8 mouse cellular contexts compared by ENCODE assay signal in the genomic region with DNA sequence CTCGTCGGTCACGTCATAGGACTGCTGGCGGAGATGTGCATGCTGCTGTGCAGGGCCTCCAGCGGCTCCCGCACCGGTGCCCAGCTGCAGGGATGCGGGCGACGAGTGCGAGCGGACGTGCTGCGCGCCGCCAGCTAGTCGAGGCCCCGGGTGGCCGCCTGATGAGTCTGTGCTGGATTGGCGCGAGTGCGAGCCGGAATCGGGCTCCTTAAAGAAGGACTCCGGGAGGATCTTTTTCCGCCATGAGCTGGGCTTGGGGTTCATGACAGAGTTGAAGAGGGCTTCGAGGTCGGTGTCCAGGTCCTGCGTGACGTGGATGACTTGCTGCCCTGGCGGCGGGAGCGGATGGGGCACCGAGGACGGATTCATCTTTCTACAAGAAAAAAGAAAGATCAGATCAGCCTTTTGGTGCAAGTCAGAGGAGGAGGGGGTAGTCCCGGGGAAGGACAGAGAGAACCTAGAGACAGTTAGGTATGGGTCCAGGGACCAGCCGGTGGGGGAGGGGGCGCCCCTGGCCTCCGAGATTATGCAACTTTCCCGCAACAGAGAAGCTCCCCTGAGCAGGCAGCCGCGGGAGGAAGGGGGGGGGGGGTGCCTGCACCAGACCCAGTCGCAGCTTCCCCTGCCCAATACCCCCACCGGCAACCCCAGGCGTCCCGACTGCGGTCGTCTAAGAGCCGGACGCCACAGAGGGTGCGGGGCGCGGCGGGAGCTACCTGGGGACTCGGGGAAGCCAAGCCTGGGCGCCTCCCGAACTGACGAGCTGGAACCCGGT. TPM values are rescaled to one million over a fixed set of nuclear protein-coding genes. Genes with fewer than 3 reads are reported as not detected.
DNase-seq lines count a peak whose midpoint lies in the region; ATAC-seq and TF ChIP-seq lines count a peak whose summit lies in the region.

No protein-coding gene starts in this region.

- peak overlapping the region; percentile 63 for H3K9ac ChIP-seq in forebrain, embryonic 15.5 days (replicated peaks)
- peak overlapping the region; percentile 94 for H3K9ac ChIP-seq in lung, embryonic 16.5 days (ENCODE audit: low read length)

- H3K36me3 ChIP-seq in E14TG2a.4 (ENCODE audit: insufficient read depth, low read length) = peaks cover 15% of the 10 kb centered on the region
- no peaks in the 10 kb centered on the region for H3K36me3 ChIP-seq in forebrain, embryonic 15.5 days
- H3K36me3 ChIP-seq in lung, embryonic 16.5 days (ENCODE audit: control insufficient read depth, insufficient read depth, low read length) = peaks cover 8% of the 10 kb centered on the region

- H3K9me3 ChIP-seq in E14TG2a.4 (ENCODE audit: low read length) = no peaks in the 10 kb centered on the region
- no peaks in the 10 kb centered on the region for H3K9me3 ChIP-seq in forebrain, embryonic 15.5 days
- H3K9me3 ChIP-seq in lung, embryonic 16.5 days (ENCODE audit: control insufficient read depth, low read length) = no peaks in the 10 kb centered on the region

- H3K4me1 ChIP-seq in E14TG2a.4 (replicated peaks; ENCODE audit: low read depth, low read length) = peaks cover 41% of the 10 kb centered on the region
- peaks cover 9% of the 10 kb centered on the region for H3K4me1 ChIP-seq in forebrain, embryonic 15.5 days
- peaks cover 23% of the 10 kb centered on the region for H3K4me1 ChIP-seq in lung, embryonic 16.5 days (replicated peaks; ENCODE audit: control insufficient read depth, insufficient read depth, low read length)

- H3K27me3 ChIP-seq in E14TG2a.4 (ENCODE audit: insufficient read depth, low read length) = 0 out of 2 replicates have a peak, but pooled peaks cover 4% of the 10 kb centered on the region
- no peaks in the 10 kb centered on the region for H3K27me3 ChIP-seq in forebrain, embryonic 15.5 days
- H3K27me3 ChIP-seq in lung, embryonic 16.5 days (ENCODE audit: control insufficient read depth, insufficient read depth, low read depth, low read length) = no peaks in the 10 kb centered on the region

- DNase-seq in adrenal gland, postnatal 25 days = peak; percentile 56
- DNase-seq in heart, postnatal 14 days = peak; percentile 68
- DNase-seq in kidney, postnatal 4 days = peak; percentile 69 to 79
- peak; percentile 72 for DNase-seq in retina, postnatal 1 day

- ATAC-seq in forebrain, embryonic 15.5 days (replicated peaks) = peak; percentile 75
- ATAC-seq in lung, embryonic 16.5 days (ENCODE audit: low read depth) = peak; percentile 44
- no peak for ATAC-seq in CD4-positive, CD25-positive, alpha-beta regulatory T cell, adult 4 months

- H3K4me2 ChIP-seq in forebrain, embryonic 15.5 days (replicated peaks) = peak overlapping the region; percentile 84
- peak overlapping the region; percentile 79 for H3K4me2 ChIP-seq in lung, embryonic 16.5 days (ENCODE audit: low read depth, low read length)

- H3K4me3 ChIP-seq in E14TG2a.4 (replicated peaks; ENCODE audit: low read length) = peak overlapping the region; percentile 93
- H3K4me3 ChIP-seq in forebrain, embryonic 15.5 days = peak overlapping the region; percentile 53
- H3K4me3 ChIP-seq in lung, embryonic 16.5 days (ENCODE audit: low read length) = peak overlapping the region; percentile 94

- intact Hi-C loops in heart, postnatal 14 days (cut with DNase I) = loop anchor here (2.0 to 5.0 kb wide), 3 partner anchors 37 to 60 kb away; no protein-coding TSS in a partner anchor

- WGBS in forebrain, embryonic 15.5 days = under 1% methylated on average over 59 of the region's 59 CpGs
- WGBS in lung, embryonic 16.5 days = under 1% methylated on average over 57 of the region's 59 CpGs

- no peak for TF ChIP-seq CTCF in E14TG2a.4 (conservative IDR thresholded peaks at IDR 0.05; ENCODE audit: low read length)

- H3K27ac ChIP-seq in forebrain, embryonic 15.5 days (replicated peaks) = peak overlapping the region; percentile 52
- peak overlapping the region; percentile 99 for H3K27ac ChIP-seq in lung, embryonic 16.5 days (ENCODE audit: low read length)

RNA-seq across cellular contexts. Expression of gene Wwtr1, which starts 0.6 kb away (rescaled TPM):
- total RNA-seq in adrenal gland, postnatal 25 days (2021) = 35.8 and 37.6 TPM in 2 replicates
- polyA plus RNA-seq in forebrain, embryonic 15.5 days (2015; fragmentation: Nextera tagmentation; extraction: Ambion mirVana) = 10.7 TPM in 2 replicates
- total RNA-seq in heart, postnatal 14 days (2021) = 10 to 100 TPM; 65.6 to 75.2 TPM
- polyA plus RNA-seq in lung, embryonic 16.5 days (2015; fragmentation: Nextera tagmentation; extraction: Ambion mirVana) = 27.5 and 29.9 TPM in 2 replicates
- not detected for polyA plus RNA-seq in CD4-positive, CD25-positive, alpha-beta regulatory T cell, adult 4 months (2017; shearing (Covaris generic))

Comparison
In these comparisons a context has a peak if more than half of its experiments do, and no peak if none do; other contexts are left out.
1. RNA of gene Wwtr1, which starts 0.6 kb away (polyA plus RNA-seq): 27.5 to 29.9 TPM in lung, embryonic 16.5 days and 10.7 TPM in forebrain, embryonic 15.5 days; not detected in CD4-positive, CD25-positive, alpha-beta regulatory T cell, adult 4 months; every median in the first group is over 10 times any median in the second.
2. Peak in every context shown above with its lines, with median percentiles within 50 percentile points of each other: H3K4me3 ChIP-seq and DNase-seq.